Mouse (Mus musculus): ENCODE results near the gene Zfp422.

- TF ChIP-seq CTCF (IDR thresholded peaks at IDR 0.05) = no peak
- no peak for TF ChIP-seq EP300 (IDR thresholded peaks at IDR 0.05)
Observed at GRCm38 (mm10) chr6:116666892-116667291, 38.1 kb upstream of the Zfp422 start.

All from lung, postnatal 0 days (tissue).